Mouse (Mus musculus) CH12.LX (cell line): Measurements from ENCODE around the gene Hmox2. TPM values are rescaled to one million over a fixed set of nuclear protein-coding genes. Genes with fewer than 3 reads are reported as not detected.
A peak's percentile ranks its signal among the peaks of the same experiment; 100 is the strongest.

Source experiments
- DNase-seq: peaks from one replicate; pipeline ENCODE4 v3.0.0-alpha.2; 2013; ENCODE audit errors: extremely low read depth
- H3K27ac ChIP-seq: 2 replicates; pipeline ENCODE4 v1.5.1; 2012; ENCODE audit warnings: low read depth, mild to moderate bottlenecking, control low read depth, moderate library complexity; ENCODE audit not compliant: insufficient read depth
- H3K27me3 ChIP-seq: replicated peaks from 2 replicates; pipeline ENCODE3; 2012; ENCODE audit warnings: inconsistent platforms
- H3K36me3 ChIP-seq, 2 experiments: replicated peaks in 1 of 2; 2 replicates each; pipeline versions ENCODE3 to v1.6.1; 2012; ENCODE audit warnings: inconsistent platforms in 1 of 2, low read length in 1 of 2, mild to moderate bottlenecking in 1 of 2, mixed read lengths in 1 of 2, moderate library complexity in 1 of 2; ENCODE audit not compliant: control insufficient read depth in 1 of 2, insufficient read depth in 1 of 2
- H3K4me1 ChIP-seq, 2 experiments: 2 replicates each; pipeline ENCODE4 v1.6.1; 2012; ENCODE audit warnings: inconsistent platforms in 1 of 2, moderate library complexity in 1 of 2; ENCODE audit not compliant: insufficient read depth in 2 of 2, control insufficient read depth in 1 of 2
- H3K4me2 ChIP-seq: 2 replicates; pipeline ENCODE4 v1.6.1; 2012; ENCODE audit warnings: low read depth, mild to moderate bottlenecking, control low read depth; ENCODE audit not compliant: poor library complexity, insufficient read depth, severe bottlenecking
- H3K4me3 ChIP-seq, 3 experiments: fragments of 150-350 bp in 1 of 3; sonication (generic) in 1 of 3; replicated peaks in 1 of 3; 2 replicates each; pipeline versions ENCODE3 to v1.5.1; 2011 to 2012; ENCODE audit warnings: low read depth in 2 of 3, low read length in 2 of 3, mild to moderate bottlenecking in 2 of 3, moderate library complexity in 2 of 3, control low read depth in 1 of 3, improper control_type of control experiment in 1 of 3, inconsistent platforms in 1 of 3, mixed read lengths in 1 of 3; ENCODE audit not compliant: poor library complexity in 1 of 3
- H3K79me2 ChIP-seq: replicated peaks from 2 replicates; pipeline ENCODE4 v1.6.1; 2012; ENCODE audit warnings: mild to moderate bottlenecking, moderate library complexity; ENCODE audit not compliant: control insufficient read depth, poor library complexity, insufficient read depth, severe bottlenecking; ENCODE audit errors: extremely low read depth
- H3K9ac ChIP-seq: 2 replicates; pipeline ENCODE4 v1.6.1; 2012; ENCODE audit warnings: low read depth, mild to moderate bottlenecking, control low read depth, moderate library complexity; ENCODE audit not compliant: insufficient read depth
- H3K9me3 ChIP-seq: replicated peaks from 2 replicates; pipeline ENCODE3; 2012; ENCODE audit warnings: low read length, inconsistent platforms, mixed read lengths
- BHLHE40 ChIP-seq: IDR thresholded peaks from 2 replicates; pipeline ENCODE4 v1.6.1; 2011; ENCODE audit warnings: mild to moderate bottlenecking, low read depth, low read length, improper control_type of control experiment
- CHD1 ChIP-seq: IDR thresholded peaks from 2 replicates; pipeline ENCODE4 v1.6.1; 2012; ENCODE audit warnings: low read depth, low read length, improper control_type of control experiment, inconsistent platforms
- CTCF ChIP-seq, 2 experiments: IDR thresholded peaks in 1 of 2; conservative IDR thresholded peaks in 1 of 2; 2 replicates each; pipeline ENCODE4 v1.5.1; 2011 to 2012; ENCODE audit warnings: low read depth in 2 of 2, low read length in 2 of 2, improper control_type of control experiment in 1 of 2, inconsistent platforms in 1 of 2, mild to moderate bottlenecking in 1 of 2, moderate library complexity in 1 of 2
- GABPA ChIP-seq: IDR thresholded peaks from 2 replicates; pipeline ENCODE4 v1.6.1; 2012; ENCODE audit warnings: low read depth, low read length, improper control_type of control experiment, inconsistent platforms; ENCODE audit not compliant: insufficient replicate concordance
- IRF4 ChIP-seq: IDR thresholded peaks from 2 replicates; pipeline ENCODE4 v1.6.1; 2014; ENCODE audit warnings: low read depth, mild to moderate bottlenecking, inconsistent platforms, low read length, improper control_type of control experiment
- KAT2A ChIP-seq: IDR thresholded peaks from 2 replicates; pipeline ENCODE4 v1.6.1; 2012; ENCODE audit warnings: low read length, improper control_type of control experiment, inconsistent platforms; ENCODE audit not compliant: insufficient replicate concordance
- MAFK ChIP-seq: IDR thresholded peaks from 2 replicates; pipeline ENCODE4 v1.6.1; 2011; ENCODE audit warnings: low read length, improper control_type of control experiment; ENCODE audit not compliant: insufficient replicate concordance
- MAX ChIP-seq: IDR thresholded peaks from 2 replicates; pipeline ENCODE4 v1.6.1; 2011; ENCODE audit warnings: low read length, improper control_type of control experiment
- NELFE ChIP-seq: IDR thresholded peaks from 2 replicates; pipeline ENCODE4 v1.6.1; 2011; ENCODE audit warnings: low read depth, low read length, improper control_type of control experiment
- POLR2A ChIP-seq: IDR thresholded peaks from 2 replicates; pipeline ENCODE4 v1.6.1; 2011; ENCODE audit warnings: low read depth, mild to moderate bottlenecking, improper control_type of control experiment, low read length
- POLR2AphosphoS2 ChIP-seq: IDR thresholded peaks from 2 replicates; pipeline ENCODE4 v1.6.1; 2011; ENCODE audit warnings: low read depth, low read length, improper control_type of control experiment
- RCOR1 ChIP-seq: conservative IDR thresholded peaks from 2 replicates; pipeline ENCODE4 v1.6.1; 2012; ENCODE audit warnings: low read depth, mild to moderate bottlenecking, inconsistent platforms, low read length, improper control_type of control experiment
- SIN3A ChIP-seq: IDR thresholded peaks from 2 replicates; pipeline ENCODE4 v1.6.1; 2012; ENCODE audit warnings: low read length, improper control_type of control experiment, inconsistent platforms
- TBP ChIP-seq: conservative IDR thresholded peaks from 2 replicates; pipeline ENCODE4 v1.6.1; 2011; ENCODE audit warnings: low read depth, low read length, improper control_type of control experiment
- TCF12 ChIP-seq: IDR thresholded peaks from 2 replicates; pipeline ENCODE4 v1.6.1; 2014; ENCODE audit warnings: low read depth, mild to moderate bottlenecking, inconsistent platforms, low read length, improper control_type of control experiment
- USF1 ChIP-seq: IDR thresholded peaks from 2 replicates; pipeline ENCODE4 v1.6.1; 2014; ENCODE audit warnings: low read depth, mild to moderate bottlenecking, inconsistent platforms, low read length, improper control_type of control experiment
- USF2 ChIP-seq: conservative IDR thresholded peaks from 2 replicates; pipeline ENCODE4 v1.6.1; 2011; ENCODE audit warnings: low read depth, low read length, improper control_type of control experiment
- ZKSCAN1 ChIP-seq: IDR thresholded peaks from 2 replicates; pipeline ENCODE4 v1.6.1; 2012; ENCODE audit warnings: low read depth, inconsistent platforms, low read length, improper control_type of control experiment, borderline replicate concordance
- ZNF384 ChIP-seq: IDR thresholded peaks from 2 replicates; pipeline ENCODE4 v1.6.1; 2012; ENCODE audit warnings: low read depth, low read length, improper control_type of control experiment, inconsistent platforms
- dilution Hi-C: fragments of 300-500 bp; cut with MboI; formaldehyde crosslinking; loops from 2 replicates; pipeline ENCODE4 v1.14.3; 2020; ENCODE audit warnings: low sequenced_read_pairs; ENCODE audit not compliant: extremely low pct_unique_long_range_greater_than_20kb, extremely low pct_ligation_motif_present
- in situ Hi-C: fragments of 300-500 bp; cut with MboI; formaldehyde crosslinking; loops from 3 replicates; pipeline ENCODE4 v1.14.3; 2019; ENCODE audit warnings: low sequenced_read_pairs, low pct_ligation_motif_present, low pct_unique_long_range_greater_than_20kb, mixed read lengths
- polyA plus RNA-seq: library from polyadenylated mRNA; unstranded; fragments of >175 nt; gene quantifications from 2 replicates; pipeline ENCODE4 v1.2.1, GENCODE M21; 2012; ENCODE audit warnings: low read depth; ENCODE audit not compliant: insufficient read length
- total RNA-seq, 2 experiments: library from RNA; depleted of rRNA; stranded (reverse); fragments of 300-350 nt in 1 of 2; fragments of >200 nt in 1 of 2; gene quantifications; 2 replicates each; pipeline ENCODE4 v1.2.3; 2012 to 2014

Hmox2 gene
- total and polyA plus RNA-seq, 3 experiments: 72.3 to 91.9 (median 74.0) TPM

DNA sequence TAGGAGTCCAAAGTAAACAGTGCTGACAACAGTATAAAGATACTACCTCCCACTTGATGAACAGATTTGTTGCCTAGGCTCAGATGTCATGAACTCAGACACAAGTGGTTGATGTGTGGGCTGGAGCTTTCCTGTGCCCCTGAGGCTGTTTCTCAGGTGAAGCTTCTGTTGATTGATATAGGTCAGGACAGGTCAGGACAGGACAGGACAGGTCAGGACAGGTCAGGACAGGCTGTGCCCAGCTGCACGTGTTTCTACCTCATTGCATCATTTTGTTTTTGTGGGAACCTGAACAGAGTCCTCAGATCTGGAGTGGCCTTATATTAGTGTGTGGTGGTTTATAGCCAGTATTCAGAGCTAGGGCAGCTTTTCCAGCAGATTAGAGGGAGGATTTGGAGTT is 23.5 kb upstream of the Hmox2 start:
- TF ChIP-seq BHLHE40: peak; percentile 74; the same call in 1 of the 2 replicates
- peak; percentile 38; the same call in 1 of the 2 replicates for TF ChIP-seq IRF4
- TF ChIP-seq TCF12: peak; percentile 45; the same call in 1 of the 2 replicates
- TF ChIP-seq MAFK: no peak
- TF ChIP-seq CHD1: peak; percentile 100
- no peak for TF ChIP-seq POLR2AphosphoS2
- TF ChIP-seq MAX: no peak
- Histone ChIP-seq H3K27me3 (no peaks in the 10 kb centered on the region), H3K9ac (no peak overlapping the region), H3K9me3 (no peaks in the 10 kb centered on the region), H3K4me1 (peaks cover 3 to 6% of the 10 kb centered on the region in 2 experiments; a peak in 2 of 4 replicates), H3K4me2 (no peak overlapping the region), H3K4me3 (no peak overlapping the region), H3K79me2 (no peaks in the 10 kb centered on the region), H3K36me3 (peaks cover 84 to 97% of the 10 kb centered on the region in 2 experiments), H3K27ac (peak overlapping the region; percentile 31; the same call in 1 of the 2 replicates)
- dilution Hi-C loops: no loop called here
- no peak for DNase-seq
- in situ Hi-C loops: no loop called here

DNA sequence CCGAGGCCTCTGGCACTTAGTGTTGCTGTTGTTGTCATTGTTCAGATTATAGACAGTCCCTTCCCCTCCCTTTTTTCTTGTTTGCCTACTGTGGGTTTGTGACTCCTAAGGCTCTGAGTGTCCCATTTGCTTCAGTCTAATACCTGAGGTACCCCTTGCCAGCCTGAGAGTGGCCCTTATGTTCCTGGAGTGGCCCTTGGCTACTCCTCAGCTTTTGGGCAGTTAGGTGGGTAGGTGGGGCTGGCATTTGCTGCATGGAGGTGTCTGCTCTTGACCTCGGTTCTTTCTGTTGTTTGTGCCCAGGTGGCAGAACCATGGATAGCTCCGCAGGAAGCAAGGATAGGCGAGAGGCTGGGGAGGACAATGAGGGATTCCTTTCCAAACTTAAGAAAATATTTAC is 20.6 kb upstream of the Hmox2 start:
- dilution Hi-C loops (no loop called here), in situ Hi-C loops (no loop called here)
- no peak overlapping the region for H3K27ac ChIP-seq
- no peak overlapping the region for H3K4me3 ChIP-seq
- TF ChIP-seq NELFE (no peak), RCOR1 (no peak), SIN3A (no peak), ZNF384 (no peak), TBP (no peak), BHLHE40 (no peak), CHD1 (no peak), POLR2AphosphoS2 (no peak), ZKSCAN1 (no peak), CTCF (conservative IDR thresholded peaks at IDR 0.05 in 1 of 2, IDR thresholded peaks at IDR 0.05 in 1 of 2; ENCODE audit: low read depth in 2 of 2, low read length in 2 of 2) (no peak), GABPA (no peak), POLR2A (no peak), USF2 (no peak), KAT2A (no peak), USF1 (no peak)
- DNase-seq: no peak
- no peaks in the 10 kb centered on the region for H3K9me3 ChIP-seq
- H3K4me2 ChIP-seq: no peak overlapping the region
- no peaks in the 10 kb centered on the region for H3K27me3 ChIP-seq
- peaks cover 3 to 6% of the 10 kb centered on the region in 2 experiments; a peak in 2 of 4 replicates for H3K4me1 ChIP-seq
- no peak overlapping the region for H3K9ac ChIP-seq
- H3K79me2 ChIP-seq: no peaks in the 10 kb centered on the region
- H3K36me3 ChIP-seq: peaks cover 82 to 96% of the 10 kb centered on the region in 2 experiments
